In genomic region chr5:23990001-23990400, GRCm38 (mm10) we compare ENCODE assay signal across 21 mouse cellular contexts. TPM values are rescaled to one million over a fixed set of nuclear protein-coding genes. Genes with fewer than 3 reads are reported as not detected.
DNase-seq lines count a peak whose midpoint lies in the region; ATAC-seq and TF ChIP-seq lines count a peak whose summit lies in the region.
"Had no signal": no experiment of that assay in that cellular context is flagged by ENCODE, and none has a peak within 500 bp of the region (broad histone marks: within the 10 kb centered on the region; RNA-seq: fewer than 3 reads in every experiment).

No protein-coding gene starts in this region.

- no peak overlapping the region for H3K4me2 ChIP-seq in forebrain, embryonic 15.5 days (replicated peaks)
- H3K4me2 ChIP-seq in forebrain, embryonic 11.5 days (ENCODE audit: low read depth, low read length, severe bottlenecking) = no peak overlapping the region
- H3K4me2 ChIP-seq in hindbrain, embryonic 16.5 days (ENCODE audit: low read length) = no peak overlapping the region
- H3K4me2 ChIP-seq in hindbrain, postnatal 0 days (ENCODE audit: low read depth, low read length) = no peak overlapping the region
- no peak overlapping the region for H3K4me2 ChIP-seq in neural tube, embryonic 14.5 days (ENCODE audit: low read depth, low read length)
- H3K4me2 ChIP-seq: heart, embryonic 11.5 days; heart, embryonic 15.5 days; intestine, embryonic 15.5 days had no signal

- DNase-seq in forebrain, embryonic 11.5 days (ENCODE audit: low spot score) = no peak
- DNase-seq in hindbrain, postnatal 0 days (ENCODE audit: low spot score) = no peak
- no peak for DNase-seq in neural tube, embryonic 10.5 days (ENCODE audit: extremely low spot score, low spot score)
- no peak for DNase-seq in heart, postnatal 25 days (ENCODE audit: low spot score)
- DNase-seq: adrenal gland, postnatal 14 days; cerebellum, adult 18-20 months; cerebellum, postnatal 10 days; gastrocnemius, postnatal 14 days; heart, adult 2 months; heart, postnatal 14 days; kidney, adult 18-20 months had no signal

- ATAC-seq in forebrain, embryonic 15.5 days (replicated peaks) = peak; percentile 61
- no peak for ATAC-seq in forebrain, embryonic 11.5 days (replicated peaks; ENCODE audit: low FRiP score)
- ATAC-seq in hindbrain, embryonic 16.5 days = 0 out of 2 replicates have a peak, but pooled peaks have one; percentile 37
- ATAC-seq in hindbrain, postnatal 0 days = no peak
- no peak for ATAC-seq in neural tube, embryonic 14.5 days (ENCODE audit: low read depth)
- ATAC-seq: activated CD4-positive, CD25-positive, alpha-beta regulatory T cell, adult 4 months; intestine, embryonic 15.5 days; Patski had no signal

- peaks cover 9% of the 10 kb centered on the region; the same call in 1 of the 2 replicates for H3K36me3 ChIP-seq in forebrain, embryonic 15.5 days
- H3K36me3 ChIP-seq in forebrain, embryonic 11.5 days (ENCODE audit: control insufficient read depth, insufficient read depth, low read length) = no peaks in the 10 kb centered on the region
- peaks cover 3% of the 10 kb centered on the region; the same call in 1 of the 2 replicates for H3K36me3 ChIP-seq in hindbrain, embryonic 16.5 days (ENCODE audit: control insufficient read depth, insufficient read depth, low read length)
- no peaks in the 10 kb centered on the region; the same call in 1 of the 2 replicates for H3K36me3 ChIP-seq in hindbrain, postnatal 0 days (ENCODE audit: insufficient read depth, low read length)
- no peaks in the 10 kb centered on the region for H3K36me3 ChIP-seq in neural tube, embryonic 14.5 days (ENCODE audit: control insufficient read depth, insufficient read depth, low read length)
- H3K36me3 ChIP-seq: intestine, embryonic 15.5 days had no signal

- no peak overlapping the region for H3K9ac ChIP-seq in forebrain, embryonic 15.5 days (replicated peaks)
- no peak overlapping the region for H3K9ac ChIP-seq in forebrain, embryonic 11.5 days (ENCODE audit: low read length)
- H3K9ac ChIP-seq in hindbrain, embryonic 16.5 days (ENCODE audit: low read depth, low read length) = no peak overlapping the region
- H3K9ac ChIP-seq in hindbrain, postnatal 0 days (replicated peaks; ENCODE audit: low read length) = no peak overlapping the region
- no peak overlapping the region for H3K9ac ChIP-seq in neural tube, embryonic 14.5 days (replicated peaks; ENCODE audit: low read depth, low read length)
- H3K9ac ChIP-seq: heart, embryonic 15.5 days; intestine, embryonic 15.5 days had no signal

- intact Hi-C loops in heart, postnatal 25 days (cut with DNase I) = no loop called here

- no peaks in the 10 kb centered on the region for H3K27me3 ChIP-seq in forebrain, embryonic 15.5 days
- H3K27me3 ChIP-seq in forebrain, embryonic 11.5 days (ENCODE audit: control insufficient read depth, insufficient read depth, low read length) = no peaks in the 10 kb centered on the region
- no peaks in the 10 kb centered on the region for H3K27me3 ChIP-seq in hindbrain, embryonic 16.5 days (replicated peaks; ENCODE audit: control insufficient read depth, insufficient read depth, low read length)
- no peaks in the 10 kb centered on the region for H3K27me3 ChIP-seq in hindbrain, postnatal 0 days (ENCODE audit: insufficient read depth, low read length)
- H3K27me3 ChIP-seq in neural tube, embryonic 14.5 days (ENCODE audit: control insufficient read depth, insufficient read depth, low read length) = no peaks in the 10 kb centered on the region
- H3K27me3 ChIP-seq: CH12.LX; heart, embryonic 15.5 days; intestine, embryonic 15.5 days; Patski had no signal

- no peak for TF ChIP-seq CTCF in hindbrain, postnatal 0 days (IDR thresholded peaks at IDR 0.05; ENCODE audit: low read depth)

- 31% methylated on average over 3 of the region's 3 CpGs for WGBS in forebrain, embryonic 15.5 days
- 79% methylated on average over 3 of the region's 3 CpGs for WGBS in forebrain, embryonic 11.5 days
- 55% methylated on average over 3 of the region's 3 CpGs for WGBS in hindbrain, embryonic 16.5 days
- WGBS in hindbrain, postnatal 0 days = 41% methylated on average over 3 of the region's 3 CpGs
- 66% methylated on average over 3 of the region's 3 CpGs for WGBS in neural tube, embryonic 14.5 days

- H3K9me3 ChIP-seq in forebrain, embryonic 15.5 days = no peaks in the 10 kb centered on the region
- H3K9me3 ChIP-seq in forebrain, embryonic 11.5 days (ENCODE audit: control insufficient read depth, low read length) = no peaks in the 10 kb centered on the region
- H3K9me3 ChIP-seq in hindbrain, embryonic 16.5 days (ENCODE audit: control insufficient read depth, low read length) = no peaks in the 10 kb centered on the region
- no peaks in the 10 kb centered on the region for H3K9me3 ChIP-seq in hindbrain, postnatal 0 days (ENCODE audit: low read length)
- H3K9me3 ChIP-seq in neural tube, embryonic 14.5 days (ENCODE audit: control insufficient read depth, low read length) = no peaks in the 10 kb centered on the region
- H3K9me3 ChIP-seq: embryonic facial prominence, embryonic 10.5 days; heart, embryonic 15.5 days; intestine, embryonic 15.5 days had no signal

- 0 out of 2 replicates have a peak overlapping the region, but pooled peaks have one; percentile 21 for H3K27ac ChIP-seq in forebrain, embryonic 15.5 days (replicated peaks)
- no peak overlapping the region for H3K27ac ChIP-seq in forebrain, embryonic 11.5 days (ENCODE audit: low read depth, low read length)
- no peak overlapping the region for H3K27ac ChIP-seq in hindbrain, embryonic 16.5 days (ENCODE audit: low read depth, low read length)
- no peak overlapping the region for H3K27ac ChIP-seq in hindbrain, postnatal 0 days
- H3K27ac ChIP-seq in neural tube, embryonic 14.5 days (ENCODE audit: low read depth, low read length) = peak overlapping the region; percentile 44; the same call in 1 of the 2 replicates
- H3K27ac ChIP-seq: embryonic facial prominence, embryonic 10.5 days; heart, adult 2 months; heart, embryonic 15.5 days; intestine, embryonic 15.5 days had no signal

- H3K4me3 ChIP-seq in forebrain, embryonic 15.5 days = no peak overlapping the region
- no peak overlapping the region for H3K4me3 ChIP-seq in forebrain, embryonic 11.5 days (ENCODE audit: low read depth, low read length)
- H3K4me3 ChIP-seq in hindbrain, embryonic 16.5 days (ENCODE audit: low read length) = no peak overlapping the region
- no peak overlapping the region for H3K4me3 ChIP-seq in hindbrain, postnatal 0 days (ENCODE audit: low read length)
- H3K4me3 ChIP-seq in neural tube, embryonic 14.5 days (ENCODE audit: low read depth, low read length) = no peak overlapping the region
- H3K4me3 ChIP-seq: embryonic facial prominence, embryonic 10.5 days; heart, adult 2 months; heart, embryonic 15.5 days; intestine, embryonic 15.5 days had no signal

- peaks cover 33% of the 10 kb centered on the region for H3K4me1 ChIP-seq in forebrain, embryonic 15.5 days
- H3K4me1 ChIP-seq in forebrain, embryonic 11.5 days (replicated peaks; ENCODE audit: control insufficient read depth, insufficient read depth, low read length) = peaks cover 14% of the 10 kb centered on the region
- peaks cover 9% of the 10 kb centered on the region for H3K4me1 ChIP-seq in hindbrain, embryonic 16.5 days (ENCODE audit: control insufficient read depth, insufficient read depth, low read depth, low read length)
- H3K4me1 ChIP-seq in hindbrain, postnatal 0 days (ENCODE audit: insufficient read depth, low read length) = peaks cover 14% of the 10 kb centered on the region
- H3K4me1 ChIP-seq in neural tube, embryonic 14.5 days (ENCODE audit: control insufficient read depth, insufficient read depth, low read length) = peaks cover 17% of the 10 kb centered on the region
- H3K4me1 ChIP-seq: intestine, embryonic 15.5 days had no signal

RNA-seq across cellular contexts. Expression of gene Fam126a, which starts 40.5 kb away (rescaled TPM):
- 52.0 and 52.3 TPM in 2 replicates for polyA plus RNA-seq in forebrain, embryonic 15.5 days (2015; fragmentation: Nextera tagmentation; extraction: Ambion mirVana)
- 44.8 and 48.0 TPM in 2 replicates for polyA plus RNA-seq in forebrain, embryonic 11.5 days (2014; fragmentation: Nextera tagmentation; extraction: Ambion mirVana)
- polyA plus RNA-seq in hindbrain, embryonic 16.5 days (2015; fragmentation: Nextera tagmentation; extraction: Ambion mirVana) = 24.0 and 31.0 TPM in 2 replicates
- total RNA-seq in hindbrain, postnatal 0 days (2014; rRNA removed) = 24.5 and 26.6 TPM in 2 replicates
- polyA plus RNA-seq in hindbrain, postnatal 0 days (2015; fragmentation: Nextera tagmentation; extraction: Ambion mirVana) = 16.5 and 17.7 TPM in 2 replicates
- polyA plus RNA-seq in neural tube, embryonic 14.5 days (2014; fragmentation: Nextera tagmentation; extraction: Ambion mirVana) = 31.1 and 42.3 TPM in 2 replicates
- 10 to 100 TPM; 35.8 to 42.9 TPM for total RNA-seq in heart, postnatal 25 days (2021)

Comparison
In these comparisons a context has a peak if more than half of its experiments do, and no peak if none do; other contexts are left out.
1. ATAC-seq: peak in forebrain, embryonic 15.5 days (single experiment) and hindbrain, embryonic 16.5 days (single experiment); none in forebrain, embryonic 11.5 days (single experiment), hindbrain, postnatal 0 days (single experiment) and neural tube, embryonic 14.5 days (single experiment).
2. H3K27ac ChIP-seq: peak in forebrain, embryonic 15.5 days (single experiment) and neural tube, embryonic 14.5 days (single experiment); none in forebrain, embryonic 11.5 days (single experiment), hindbrain, embryonic 16.5 days (single experiment) and hindbrain, postnatal 0 days (single experiment).